In the genomic region with DNA sequence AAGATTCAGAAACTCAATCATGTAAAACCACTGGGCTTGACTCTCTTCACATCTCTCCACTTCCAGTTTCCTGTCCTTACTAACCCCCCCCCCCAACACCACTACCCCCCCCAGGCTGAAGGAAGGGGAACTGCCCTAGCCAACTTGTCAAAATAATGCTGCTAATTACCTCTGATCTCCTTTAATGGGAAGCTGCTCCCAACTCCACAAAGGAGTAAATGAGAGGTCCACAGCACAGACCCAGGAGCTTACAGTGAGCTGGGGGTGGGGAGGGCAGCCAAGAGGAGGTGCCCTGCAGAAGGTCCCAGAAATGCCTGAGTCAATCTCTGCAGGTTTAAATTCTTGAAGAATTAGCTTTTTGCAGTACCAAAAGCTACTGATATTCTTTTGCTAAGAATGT, we compare ENCODE assay signal across 11 mouse cellular contexts. TPM values are rescaled to one million over a fixed set of nuclear protein-coding genes. Genes with fewer than 3 reads are reported as not detected.
DNase-seq lines count a peak whose midpoint lies in the region; ATAC-seq and TF ChIP-seq lines count a peak whose summit lies in the region.
"Had no signal": no experiment of that assay in that cellular context is flagged by ENCODE, and none has a peak within 500 bp of the region (broad histone marks: within the 10 kb centered on the region; RNA-seq: fewer than 3 reads in every experiment).

No protein-coding gene starts in this region.

- peak overlapping the region; percentile 57 for H3K27ac ChIP-seq in embryonic facial prominence, embryonic 10.5 days (replicated peaks)
- no peak overlapping the region for H3K27ac ChIP-seq in embryonic facial prominence, embryonic 13.5 days
- peak overlapping the region; percentile 95 for H3K27ac ChIP-seq in intestine, embryonic 15.5 days
- H3K27ac ChIP-seq in midbrain, postnatal 0 days (ENCODE audit: low read depth, low read length) = no peak overlapping the region
- no peak overlapping the region for H3K27ac ChIP-seq in layer of hippocampus, adult 2 months
- H3K27ac ChIP-seq: liver, embryonic 14.5 days had no signal

- DNase-seq in embryonic facial prominence, embryonic 10.5 days (ENCODE audit: low spot score) = no peak
- no peak for DNase-seq in midbrain, postnatal 0 days (ENCODE audit: low spot score)
- DNase-seq in spleen, postnatal 14 days (ENCODE audit: low spot score in 2 of 2) = no peak
- no peak for DNase-seq in layer of hippocampus, adult 2 months (ENCODE audit: low spot score in 2 of 2)
- no peak for DNase-seq in layer of hippocampus, postnatal 10 days (ENCODE audit: low spot score in 2 of 2)
- DNase-seq: adrenal gland, postnatal 25 days; cerebellum, postnatal 25 days had no signal

- H3K9me3 ChIP-seq in embryonic facial prominence, embryonic 10.5 days = no peaks in the 10 kb centered on the region
- no peaks in the 10 kb centered on the region for H3K9me3 ChIP-seq in embryonic facial prominence, embryonic 13.5 days
- no peaks in the 10 kb centered on the region for H3K9me3 ChIP-seq in intestine, embryonic 15.5 days
- H3K9me3 ChIP-seq in midbrain, postnatal 0 days (ENCODE audit: low read length) = no peaks in the 10 kb centered on the region

- H3K27me3 ChIP-seq in embryonic facial prominence, embryonic 10.5 days (replicated peaks; ENCODE audit: low read depth, poor library complexity, severe bottlenecking) = peaks cover 64% of the 10 kb centered on the region
- peaks cover 51% of the 10 kb centered on the region for H3K27me3 ChIP-seq in embryonic facial prominence, embryonic 13.5 days
- H3K27me3 ChIP-seq in intestine, embryonic 15.5 days (replicated peaks) = peaks cover 10% of the 10 kb centered on the region; the same call in 1 of the 2 replicates
- H3K27me3 ChIP-seq in midbrain, postnatal 0 days (ENCODE audit: insufficient read depth, low read length) = peaks cover 19% of the 10 kb centered on the region

- ATAC-seq in embryonic facial prominence, embryonic 13.5 days (ENCODE audit: insufficient number of reproducible peaks, insufficient read depth, low FRiP score, low TSS enrichment, low read depth) = no peak
- ATAC-seq in intestine, embryonic 15.5 days = no peak
- no peak for ATAC-seq in midbrain, postnatal 0 days (ENCODE audit: low FRiP score)

- H3K9ac ChIP-seq in embryonic facial prominence, embryonic 13.5 days = peak overlapping the region; percentile 46
- peak overlapping the region; percentile 32; the same call in 1 of the 2 replicates for H3K9ac ChIP-seq in intestine, embryonic 15.5 days
- no peak overlapping the region for H3K9ac ChIP-seq in midbrain, postnatal 0 days (replicated peaks; ENCODE audit: low read length, poor library complexity, severe bottlenecking)
- H3K9ac ChIP-seq: liver, embryonic 14.5 days had no signal

- H3K4me3 ChIP-seq in embryonic facial prominence, embryonic 10.5 days = peak overlapping the region; percentile 93
- peak overlapping the region; percentile 68 for H3K4me3 ChIP-seq in embryonic facial prominence, embryonic 13.5 days
- peak overlapping the region; percentile 63; the same call in 1 of the 2 replicates for H3K4me3 ChIP-seq in intestine, embryonic 15.5 days (replicated peaks)
- no peak overlapping the region for H3K4me3 ChIP-seq in midbrain, postnatal 0 days (ENCODE audit: low read depth, low read length)
- H3K4me3 ChIP-seq in layer of hippocampus, adult 2 months = no peak overlapping the region
- H3K4me3 ChIP-seq: myocyte had no signal

- H3K4me1 ChIP-seq in embryonic facial prominence, embryonic 10.5 days = peaks cover 73% of the 10 kb centered on the region
- H3K4me1 ChIP-seq in embryonic facial prominence, embryonic 13.5 days = peaks cover 34% of the 10 kb centered on the region
- H3K4me1 ChIP-seq in intestine, embryonic 15.5 days (replicated peaks) = peaks cover 10% of the 10 kb centered on the region; the same call in 1 of the 2 replicates
- peaks cover 3% of the 10 kb centered on the region; the same call in 1 of the 2 replicates for H3K4me1 ChIP-seq in midbrain, postnatal 0 days (ENCODE audit: insufficient read depth, low read length)

- no peaks in the 10 kb centered on the region for H3K36me3 ChIP-seq in embryonic facial prominence, embryonic 10.5 days (replicated peaks)
- no peaks in the 10 kb centered on the region for H3K36me3 ChIP-seq in embryonic facial prominence, embryonic 13.5 days
- H3K36me3 ChIP-seq in intestine, embryonic 15.5 days = no peaks in the 10 kb centered on the region
- no peaks in the 10 kb centered on the region for H3K36me3 ChIP-seq in midbrain, postnatal 0 days (ENCODE audit: insufficient read depth, low read length)

- H3K4me2 ChIP-seq in embryonic facial prominence, embryonic 13.5 days = peak overlapping the region; percentile 96
- peak overlapping the region; percentile 87 for H3K4me2 ChIP-seq in intestine, embryonic 15.5 days (replicated peaks)
- peak overlapping the region; percentile 97 for H3K4me2 ChIP-seq in midbrain, postnatal 0 days (ENCODE audit: low read depth, low read length, poor library complexity, severe bottlenecking)

- no peak for TF ChIP-seq CTCF in midbrain, postnatal 0 days (IDR thresholded peaks at IDR 0.05)
- no peak for TF ChIP-seq CTCF in layer of hippocampus, adult 2 months (conservative IDR thresholded peaks at IDR 0.05)

RNA-seq across cellular contexts. Expression of a gene that starts 2.9 kb away (rescaled TPM):
- polyA plus RNA-seq in embryonic facial prominence, embryonic 10.5 days (2016; fragmentation: Nextera tagmentation; extraction: Ambion mirVana) = 33.0 and 33.5 TPM in 2 replicates
- polyA plus RNA-seq in embryonic facial prominence, embryonic 13.5 days (2015; fragmentation: Nextera tagmentation; extraction: Ambion mirVana) = 30.6 and 30.8 TPM in 2 replicates
- 30.5 and 34.1 TPM in 2 replicates for polyA plus RNA-seq in intestine, embryonic 15.5 days (2015; fragmentation: Nextera tagmentation; extraction: Ambion mirVana)
- 27.8 and 29.9 TPM in 2 replicates for total RNA-seq in midbrain, postnatal 0 days (2014; rRNA removed)
- 6.8 and 7.9 TPM in 2 replicates for polyA plus RNA-seq in midbrain, postnatal 0 days (2015; fragmentation: Nextera tagmentation; extraction: Ambion mirVana)
- total RNA-seq in layer of hippocampus, adult 2 months (2021) = 10 to 100 TPM; 43.9 to 45.4 TPM
- 10 to 100 TPM; 31.3 to 39.1 TPM for total RNA-seq in layer of hippocampus, postnatal 10 days (2021)

Comparison
In these comparisons a context has a peak if more than half of its experiments do, and no peak if none do; other contexts are left out.
1. H3K27ac ChIP-seq: peak in embryonic facial prominence, embryonic 10.5 days (single experiment) and intestine, embryonic 15.5 days (single experiment); none in embryonic facial prominence, embryonic 13.5 days (single experiment), midbrain, postnatal 0 days (single experiment) and layer of hippocampus, adult 2 months (single experiment).
2. H3K4me3 ChIP-seq: peak in embryonic facial prominence, embryonic 10.5 days (single experiment), embryonic facial prominence, embryonic 13.5 days (single experiment) and intestine, embryonic 15.5 days (single experiment); none in midbrain, postnatal 0 days (single experiment) and layer of hippocampus, adult 2 months (single experiment).
3. Peak in every context shown above with its lines, with median percentiles within 50 percentile points of each other: H3K4me2 ChIP-seq.